ENCODE assay signal across 11 mouse cellular contexts in the genomic region with DNA sequence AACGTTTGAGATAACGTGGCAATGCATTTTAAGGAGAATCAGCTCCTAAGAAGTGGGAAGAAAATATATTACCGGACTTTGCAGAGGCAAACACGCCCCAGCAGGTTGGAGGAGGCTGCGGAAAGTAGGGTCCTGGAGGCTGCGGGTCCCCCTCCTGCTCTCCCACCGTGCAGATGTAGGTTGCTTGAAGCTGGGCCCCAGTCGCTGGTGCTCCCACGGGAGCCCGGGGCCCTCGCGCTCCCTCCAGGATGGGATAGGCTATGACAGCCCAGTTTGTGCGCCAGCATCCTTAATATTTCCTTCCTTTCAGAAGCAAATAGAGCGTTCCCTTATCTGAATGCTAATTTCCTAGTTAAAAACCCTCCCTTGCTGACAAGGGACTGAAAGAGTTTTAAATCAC.
DNase-seq lines count a peak whose midpoint lies in the region; ATAC-seq lines count a peak whose summit lies in the region.
"Had no signal": no experiment of that assay in that cellular context is flagged by ENCODE, and none has a peak within 500 bp of the region (broad histone marks: within the 10 kb centered on the region; RNA-seq: fewer than 3 reads in every experiment).

No protein-coding gene starts in this region.

- DNase-seq in heart, embryonic 10.5 days (ENCODE audit: low spot score), result no peak
- no peak for DNase-seq in heart, postnatal 4 days
- DNase-seq in ZHBTc4 (ENCODE audit: low read depth, low spot score), result peak; percentile 34
- no peak for DNase-seq in hindbrain, embryonic 11.5 days (ENCODE audit: low spot score)
- no peak for DNase-seq in midbrain, embryonic 14.5 days
- no peak for DNase-seq in right cerebral cortex, adult 18-20 months
- no peak for DNase-seq in Muller cell, postnatal 12 days (ENCODE audit: inconsistent ontology term)
- DNase-seq in thymus, postnatal 14 days, result no peak
- DNase-seq: kidney, adult 8-10 months; lung, postnatal 10 days had no signal

- no peaks in the 10 kb centered on the region for H3K36me3 ChIP-seq in heart, embryonic 10.5 days
- H3K36me3 ChIP-seq in hindbrain, embryonic 11.5 days (ENCODE audit: control insufficient read depth, insufficient read depth, low read length), result no peaks in the 10 kb centered on the region
- no peaks in the 10 kb centered on the region for H3K36me3 ChIP-seq in midbrain, embryonic 14.5 days (ENCODE audit: control insufficient read depth, insufficient read depth, low read length)

- H3K27ac ChIP-seq in heart, embryonic 10.5 days, result no peak overlapping the region
- peak overlapping the region; percentile 7; the same call in 1 of the 2 replicates for H3K27ac ChIP-seq in hindbrain, embryonic 11.5 days (ENCODE audit: low read depth, low read length)
- no peak overlapping the region for H3K27ac ChIP-seq in midbrain, embryonic 14.5 days (replicated peaks; ENCODE audit: low read depth, low read length)

- no peak overlapping the region for H3K4me2 ChIP-seq in hindbrain, embryonic 11.5 days (replicated peaks; ENCODE audit: low read depth, low read length)
- H3K4me2 ChIP-seq in midbrain, embryonic 14.5 days (ENCODE audit: low read length), result peak overlapping the region; percentile 50

- no peaks in the 10 kb centered on the region for H3K9me3 ChIP-seq in heart, embryonic 10.5 days
- no peaks in the 10 kb centered on the region for H3K9me3 ChIP-seq in hindbrain, embryonic 11.5 days (ENCODE audit: control insufficient read depth, low read length)
- H3K9me3 ChIP-seq in midbrain, embryonic 14.5 days (ENCODE audit: control insufficient read depth, low read length), result no peaks in the 10 kb centered on the region

- peaks cover 71% of the 10 kb centered on the region for H3K27me3 ChIP-seq in heart, embryonic 10.5 days (ENCODE audit: insufficient read depth, poor library complexity, severe bottlenecking)
- H3K27me3 ChIP-seq in hindbrain, embryonic 11.5 days (ENCODE audit: control insufficient read depth, insufficient read depth, low read length), result peaks cover 81% of the 10 kb centered on the region
- H3K27me3 ChIP-seq in midbrain, embryonic 14.5 days (ENCODE audit: control insufficient read depth, insufficient read depth, low read length), result peaks cover 83% of the 10 kb centered on the region

- H3K4me3 ChIP-seq in heart, embryonic 10.5 days, result peak overlapping the region; percentile 61
- no peak overlapping the region for H3K4me3 ChIP-seq in hindbrain, embryonic 11.5 days (ENCODE audit: low read depth, low read length)
- no peak overlapping the region for H3K4me3 ChIP-seq in midbrain, embryonic 14.5 days (replicated peaks; ENCODE audit: low read depth, low read length)

- ATAC-seq in hindbrain, embryonic 11.5 days (ENCODE audit: low FRiP score), result peak; percentile 65
- peak; percentile 69; the same call in 1 of the 2 replicates for ATAC-seq in midbrain, embryonic 14.5 days (ENCODE audit: low FRiP score, low TSS enrichment)
- ATAC-seq: Patski had no signal

- 3% methylated on average over 14 of the region's 14 CpGs for WGBS in heart, embryonic 10.5 days
- WGBS in hindbrain, embryonic 11.5 days, result 6% methylated on average over 14 of the region's 14 CpGs
- WGBS in midbrain, embryonic 14.5 days, result 6% methylated on average over 14 of the region's 14 CpGs

- H3K4me1 ChIP-seq in heart, embryonic 10.5 days, result peaks cover 14% of the 10 kb centered on the region
- no peaks in the 10 kb centered on the region; the same call in 1 of the 2 replicates for H3K4me1 ChIP-seq in hindbrain, embryonic 11.5 days (replicated peaks; ENCODE audit: control insufficient read depth, insufficient read depth, low read length)
- peaks cover 11% of the 10 kb centered on the region; the same call in 1 of the 2 replicates for H3K4me1 ChIP-seq in midbrain, embryonic 14.5 days (ENCODE audit: control insufficient read depth, insufficient read depth, low read length)

- H3K9ac ChIP-seq in hindbrain, embryonic 11.5 days (ENCODE audit: low read depth, low read length), result no peak overlapping the region
- no peak overlapping the region for H3K9ac ChIP-seq in midbrain, embryonic 14.5 days (replicated peaks; ENCODE audit: low read length)
